Mouse (Mus musculus) limb, embryonic 14.5 days (tissue): ENCODE data around the gene Vbp1. TPM values are rescaled to one million over a fixed set of nuclear protein-coding genes. Genes with fewer than 3 reads are reported as not detected.

Experiments
- ATAC-seq: fragments of 200-750 bp; cut with Nextera tagmentation; 2 replicates; pipeline ENCODE4 v1.8.0; 2017; ENCODE audit warnings: low read depth, moderate number of reproducible peaks, moderate TSS enrichment; ENCODE audit not compliant: low FRiP score
- DNase-seq: peaks from one replicate; pipeline ENCODE4 v3.0.0-alpha.2; 2015; ENCODE audit warnings: low spot score
- H3K27ac ChIP-seq: fragments of 300-500 bp; sonication (generic); replicated peaks from 2 replicates; pipeline ENCODE4 v1.5.1; 2014; ENCODE audit warnings: low read depth, mild to moderate bottlenecking, low read length, moderate library complexity, mixed read lengths
- H3K27me3 ChIP-seq: fragments of 300-500 bp; sonication (generic); 2 replicates; pipeline ENCODE4 v1.6.1; 2014; ENCODE audit warnings: low read length, mixed read lengths; ENCODE audit not compliant: control insufficient read depth, insufficient read depth
- H3K36me3 ChIP-seq: fragments of 300-500 bp; sonication (generic); 2 replicates; pipeline ENCODE4 v1.6.1; 2014; ENCODE audit warnings: mild to moderate bottlenecking, low read length, moderate library complexity, mixed read lengths; ENCODE audit not compliant: control insufficient read depth, insufficient read depth
- H3K4me1 ChIP-seq: fragments of 300-500 bp; sonication (generic); 2 replicates; pipeline ENCODE4 v1.6.1; 2014; ENCODE audit warnings: antibody characterized with exemption, low read length, mixed read lengths; ENCODE audit not compliant: control insufficient read depth, insufficient read depth
- H3K4me2 ChIP-seq: fragments of 300-500 bp; sonication (generic); replicated peaks from 2 replicates; pipeline ENCODE4 v1.6.1; 2014; ENCODE audit warnings: low read depth, mild to moderate bottlenecking, low read length, moderate library complexity; ENCODE audit not compliant: severe bottlenecking
- H3K4me3 ChIP-seq: fragments of 300-500 bp; sonication (generic); replicated peaks from 2 replicates; pipeline ENCODE4 v1.5.1; 2014; ENCODE audit warnings: low read length
- H3K9ac ChIP-seq: fragments of 300-500 bp; sonication (generic); 2 replicates; pipeline ENCODE4 v1.6.1; 2014; ENCODE audit warnings: mild to moderate bottlenecking, low read depth, low read length, moderate library complexity; ENCODE audit not compliant: severe bottlenecking
- H3K9me3 ChIP-seq: fragments of 300-500 bp; sonication (generic); 2 replicates; pipeline ENCODE4 v1.6.1; 2016; ENCODE audit warnings: low read length; ENCODE audit not compliant: control insufficient read depth
- POLR2A ChIP-seq: fragments of 200-500 bp; IDR thresholded peaks from 2 replicates; pipeline ENCODE4 v1.8.0; 2012; ENCODE audit warnings: inconsistent platforms, mild to moderate bottlenecking, moderate library complexity, borderline replicate concordance; ENCODE audit not compliant: insufficient read depth, insufficient read length; ENCODE audit errors: extremely low read depth
- WGBS: fragments of 180-500 bp; shearing (Covaris S2); extraction: QIAGEN DNeasy Blood & Tissue Kit; methylation state at CpG from one replicate; pipeline ENCODE4 v1.1.7; 2014; 5-methylcytosine and 5-hydroxymethylcytosine counted together
- polyA plus RNA-seq, 2 experiments: library from polyadenylated mRNA; depleted of rRNA in 1 of 2; stranded (reverse) in 1 of 2; unstranded in 1 of 2; fragments of >200 nt; fragmentation: Nextera tagmentation in 1 of 2; extraction: Ambion mirVana in 1 of 2; gene quantifications; 2 replicates each; pipeline versions ENCODE4 v1.2.1 to v1.2.3; 2012 to 2014

Vbp1 gene
- polyA plus RNA-seq, 2 experiments, result 37.2 to 126 TPM

DNA sequence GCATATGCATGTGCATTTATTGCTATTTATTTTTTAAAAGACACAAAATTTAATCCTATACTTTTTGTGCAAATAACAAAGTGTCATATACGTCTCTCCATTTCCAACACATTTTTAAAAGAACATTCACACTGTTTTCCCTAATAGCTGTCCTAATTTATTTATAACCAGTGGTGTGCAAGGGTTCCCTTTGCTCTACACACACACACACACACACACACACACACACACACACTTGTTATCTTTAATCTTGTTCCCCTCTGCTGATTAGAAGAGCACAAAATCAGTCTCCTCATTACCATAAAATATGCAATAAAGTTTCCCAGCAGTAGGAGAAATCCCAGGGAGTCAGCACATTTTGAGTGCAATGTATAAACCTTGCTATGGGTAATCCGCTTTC is 64.4 kb downstream of the Vbp1 start:
- ATAC-seq (no peak), DNase-seq (no peak)
- H3K36me3 ChIP-seq, result no peaks in the 10 kb centered on the region
- H3K27me3 ChIP-seq, result no peaks in the 10 kb centered on the region
- H3K9me3 ChIP-seq, result no peaks in the 10 kb centered on the region
- 86% methylated on average over 2 of the region's 2 CpGs for WGBS
- no peak overlapping the region for H3K27ac ChIP-seq
- no peak overlapping the region for H3K9ac ChIP-seq
- H3K4me1 ChIP-seq, result no peaks in the 10 kb centered on the region
- no peak overlapping the region for H3K4me2 ChIP-seq
- TF ChIP-seq POLR2A, result no peak
- no peak overlapping the region for H3K4me3 ChIP-seq

Other genes starting within 250 kb of the Vbp1 start
- 24.8 and 29.2 TPM in 2 replicates for gene Fundc2, start 131.9 kb upstream of the Vbp1 start, polyA plus RNA-seq (2012; rRNA removed)
- gene Fundc2, start 131.9 kb upstream of the Vbp1 start, polyA plus RNA-seq (2014; fragmentation: Nextera tagmentation; extraction: Ambion mirVana), result 83.8 and 84.1 TPM in 2 replicates
- gene F8, start 131.7 kb upstream of the Vbp1 start, polyA plus RNA-seq (2012; rRNA removed), result 0.58 and 1.1 TPM in 2 replicates
- 1.5 and 2.2 TPM in 2 replicates for gene F8, start 131.7 kb upstream of the Vbp1 start, polyA plus RNA-seq (2014; fragmentation: Nextera tagmentation; extraction: Ambion mirVana)
- gene Cmc4, start 97.7 kb upstream of the Vbp1 start, polyA plus RNA-seq (2012; rRNA removed), result 19.2 and 22.9 TPM in 2 replicates
- 23.8 TPM in 2 replicates for gene Cmc4, start 97.7 kb upstream of the Vbp1 start, polyA plus RNA-seq (2014; fragmentation: Nextera tagmentation; extraction: Ambion mirVana)
- gene Mtcp1, start 97.7 kb upstream of the Vbp1 start, polyA plus RNA-seq (2012; rRNA removed), result 13.2 and 14.2 TPM in 2 replicates
- gene Mtcp1, start 97.7 kb upstream of the Vbp1 start, polyA plus RNA-seq (2014; fragmentation: Nextera tagmentation; extraction: Ambion mirVana), result 9.3 and 9.6 TPM in 2 replicates
- 19.5 and 25.3 TPM in 2 replicates for gene Brcc3, start 97.7 kb upstream of the Vbp1 start, polyA plus RNA-seq (2012; rRNA removed)
- 50.7 and 55.8 TPM in 2 replicates for gene Brcc3, start 97.7 kb upstream of the Vbp1 start, polyA plus RNA-seq (2014; fragmentation: Nextera tagmentation; extraction: Ambion mirVana)
- 1.6 and 1.8 TPM in 2 replicates for gene Rab39b, start 63.9 kb downstream of the Vbp1 start, polyA plus RNA-seq (2012; rRNA removed)
- 1.5 and 1.8 TPM in 2 replicates for gene Rab39b, start 63.9 kb downstream of the Vbp1 start, polyA plus RNA-seq (2014; fragmentation: Nextera tagmentation; extraction: Ambion mirVana)